Mouse (Mus musculus) adrenal gland, postnatal 25 days (tissue): ENCODE results near the gene Fabp1. TPM values are rescaled to one million over a fixed set of nuclear protein-coding genes. Genes with fewer than 3 reads are reported as not detected.

ENCODE experiments used
- DNase-seq: peaks from one replicate; pipeline ENCODE4 v3.0.0; 2021; ENCODE audit warnings: mixed read lengths
- total RNA-seq: library from RNA; stranded (reverse); gene quantifications from 2 replicates; pipeline ENCODE4 v1.2.3, GENCODE M21; 2021

Gene Fabp1
- total RNA-seq, 1 experiment from 2014 or later, result not detected

DNA sequence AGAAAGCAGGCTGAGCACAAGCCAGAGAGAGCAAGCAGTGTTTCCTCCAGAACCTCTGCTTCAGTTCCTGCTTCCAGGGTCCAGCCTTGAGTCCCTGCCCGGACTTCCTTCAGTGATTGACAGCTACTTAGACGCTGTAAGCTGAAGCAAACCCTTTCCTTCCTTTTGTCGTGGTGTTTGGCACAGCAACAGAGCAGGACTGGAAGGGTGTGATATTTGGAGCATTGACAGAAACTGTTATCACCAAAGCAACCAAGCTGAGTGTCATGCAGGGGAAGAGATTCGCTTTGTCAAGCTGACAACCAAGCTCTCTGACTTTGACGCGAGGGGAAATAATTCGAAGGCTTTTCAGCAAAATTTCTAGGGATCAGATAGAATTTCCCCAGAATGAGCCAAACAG, 12.3 kb downstream of the Fabp1 start:
- no peak for DNase-seq

GRCm38 (mm10) chr6:71212471-71212870, 12.8 kb downstream of the Fabp1 start:
- no peak for DNase-seq

DNA sequence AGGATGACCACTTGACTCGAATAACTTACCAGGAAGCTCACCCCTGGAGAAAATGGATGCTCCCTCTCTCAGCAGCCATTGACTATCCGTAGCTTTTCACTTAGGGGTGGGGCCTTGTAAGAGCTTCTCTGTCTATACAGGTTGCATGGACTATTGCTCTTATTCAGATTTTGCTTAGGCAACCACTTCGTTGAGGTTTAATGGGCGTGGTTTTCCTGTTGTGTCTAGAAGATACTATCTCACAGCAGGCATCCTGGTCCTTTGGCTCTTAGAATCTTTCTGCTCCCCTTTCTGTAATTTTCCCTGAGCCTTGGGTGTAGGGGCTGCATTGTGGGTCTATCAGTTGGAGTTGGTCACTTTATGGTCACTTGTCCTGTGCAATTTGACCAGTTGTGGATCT, 21.9 kb downstream of the Fabp1 start:
- DNase-seq, result no peak

DNA sequence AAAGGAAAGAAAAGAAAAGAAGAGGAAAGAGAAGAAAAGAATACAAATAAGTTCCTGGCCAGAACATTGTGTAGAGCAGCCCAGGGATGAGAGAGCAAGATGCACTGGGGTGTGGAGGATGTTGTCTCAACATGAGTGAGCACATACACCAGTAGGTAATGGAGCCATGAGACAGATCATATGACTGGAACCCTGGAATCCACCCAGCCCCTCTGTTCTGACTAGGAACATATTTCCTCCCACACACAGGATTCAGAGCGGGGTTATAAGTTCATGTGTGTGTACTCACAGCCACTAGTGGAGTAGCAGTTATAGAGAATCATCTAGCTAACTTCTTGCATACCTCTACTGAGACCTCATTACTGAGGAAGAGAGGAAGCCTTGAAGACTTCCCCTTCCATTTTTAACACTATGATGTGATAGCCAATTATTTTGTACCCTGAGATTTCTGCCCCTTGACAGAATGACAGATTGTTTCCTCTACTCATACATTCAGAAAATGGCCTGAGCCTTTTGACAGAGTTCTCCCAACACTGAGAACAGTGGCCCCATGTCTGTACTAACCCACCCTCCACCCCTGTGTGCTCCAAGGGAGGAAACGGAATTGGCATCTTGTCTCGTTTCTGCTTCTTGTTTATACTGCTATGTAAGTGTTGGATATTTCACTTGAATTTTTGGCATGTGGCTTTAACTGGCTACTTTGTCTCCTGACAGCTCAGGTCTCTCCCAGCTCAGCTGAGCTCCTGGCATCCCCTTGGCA, 24.7 kb downstream of the Fabp1 start:
- DNase-seq, result no peak

DNA sequence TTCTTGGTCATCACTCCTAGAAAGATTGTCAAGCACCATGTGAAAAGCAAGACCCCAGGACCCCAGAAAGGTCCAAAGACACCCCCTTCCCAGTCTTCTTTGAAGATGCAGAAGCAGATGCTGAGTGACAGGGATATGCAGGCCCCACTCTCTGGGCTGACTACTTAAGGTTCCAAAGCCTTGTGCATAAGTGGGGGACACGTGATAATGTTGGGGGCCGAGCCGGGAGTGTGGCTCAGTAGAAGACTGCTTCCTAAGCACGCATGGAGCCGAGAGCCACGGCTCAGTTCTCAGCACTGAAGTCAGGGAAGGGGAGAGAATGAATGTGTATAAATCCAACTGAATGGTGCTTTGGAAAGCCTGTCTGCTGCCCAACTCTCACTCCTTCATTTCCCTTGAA, 26.9 kb downstream of the Fabp1 start:
- DNase-seq, result no peak

DNA sequence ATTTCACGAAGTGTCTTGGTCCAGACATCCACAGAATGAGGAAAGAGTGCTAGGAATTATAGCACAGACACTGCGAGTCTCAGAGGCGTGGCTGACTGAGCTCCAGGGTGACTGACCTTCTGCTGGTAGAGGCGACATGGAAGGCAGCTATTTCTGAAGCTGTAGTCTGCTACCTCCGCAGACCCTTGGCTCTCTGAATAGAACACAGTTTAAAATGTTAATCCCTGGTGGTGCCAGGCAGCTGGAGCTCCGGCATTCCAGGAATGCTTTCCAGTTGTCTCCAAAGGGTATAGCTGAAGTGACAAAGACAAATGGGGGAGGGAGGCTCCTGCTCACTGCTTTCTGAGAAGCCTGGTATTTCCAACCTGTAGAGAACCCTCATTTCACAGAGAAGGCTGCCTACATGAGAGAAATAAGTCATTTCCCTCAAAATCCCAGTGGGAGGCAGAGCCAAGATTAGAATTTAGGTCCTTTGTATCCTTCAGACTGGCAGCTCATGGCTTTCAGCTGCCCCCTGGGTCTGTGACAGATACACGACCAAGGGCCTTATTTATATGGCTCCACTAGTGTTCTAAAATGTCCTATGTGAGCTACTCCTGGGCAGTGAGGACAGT, 27.6 kb downstream of the Fabp1 start:
- DNase-seq, result no peak

DNA sequence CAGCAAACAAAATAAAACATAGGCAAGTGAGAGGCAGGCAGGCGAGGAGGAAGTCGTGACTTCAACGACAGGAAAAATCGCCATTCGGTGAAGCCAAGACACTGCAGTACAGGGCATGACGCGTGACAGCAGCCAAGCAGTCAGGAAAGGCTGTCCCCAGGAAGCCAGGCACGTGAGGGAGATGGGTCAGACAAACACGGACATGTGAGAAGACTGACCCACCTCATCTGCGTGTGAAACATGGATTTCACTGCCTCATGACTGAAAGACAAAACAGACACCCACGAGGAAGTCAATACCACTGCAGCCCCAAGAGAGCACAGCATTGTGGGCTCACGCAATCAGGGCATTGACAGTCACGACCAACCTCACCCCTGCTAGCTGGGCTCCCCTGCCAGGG, 35.5 kb downstream of the Fabp1 start:
- no peak for DNase-seq

DNA sequence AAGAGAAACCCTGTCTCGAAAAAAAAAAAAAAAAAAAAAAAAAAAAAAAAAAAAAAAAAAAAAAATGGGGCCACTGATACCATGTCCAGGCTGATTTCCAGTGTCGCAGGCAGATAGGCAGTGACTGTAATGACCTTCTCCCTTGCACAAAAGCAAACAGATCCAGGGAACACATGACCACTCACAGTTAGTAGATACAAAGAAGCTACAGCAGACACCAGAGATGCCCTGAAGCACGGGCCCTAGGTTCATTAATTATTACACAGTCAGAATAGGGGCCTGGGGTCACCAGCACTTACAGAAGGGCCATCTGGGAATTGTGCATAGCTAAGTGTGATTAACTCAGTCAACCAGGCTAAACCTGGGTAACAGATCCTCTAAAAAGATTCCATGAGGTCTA, 36.3 kb downstream of the Fabp1 start:
- no peak for DNase-seq

- no peak for DNase-seq
Measured at GRCm38 (mm10) chr6:71236506-71236905, 36.9 kb downstream of the Fabp1 start.

DNA sequence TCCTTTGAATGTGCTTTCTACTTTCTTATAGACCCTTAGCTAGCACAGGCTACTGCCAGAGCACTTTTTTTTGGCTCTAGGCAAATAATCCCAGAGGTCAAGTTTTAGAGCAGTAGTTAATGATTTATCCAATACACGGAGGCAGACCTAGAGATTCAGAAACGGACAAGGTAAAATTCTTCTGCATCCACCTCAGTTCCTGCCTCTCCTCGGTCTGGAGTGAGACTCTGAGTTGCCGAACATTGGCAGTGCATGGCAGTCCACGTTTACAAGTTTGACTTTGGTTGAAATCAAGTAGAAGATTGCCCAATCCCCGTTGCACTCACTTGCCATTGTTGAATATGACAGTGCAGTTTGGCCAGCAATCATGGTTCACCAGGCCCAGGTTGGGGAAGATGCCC, 37.4 kb downstream of the Fabp1 start:
- no peak for DNase-seq

GRCm38 (mm10) chr6:71239069-71239750, 39.6 kb downstream of the Fabp1 start:
- no peak for DNase-seq

GRCm38 (mm10) chr6:71240831-71241230, 41.2 kb downstream of the Fabp1 start:
- DNase-seq, result no peak

DNA sequence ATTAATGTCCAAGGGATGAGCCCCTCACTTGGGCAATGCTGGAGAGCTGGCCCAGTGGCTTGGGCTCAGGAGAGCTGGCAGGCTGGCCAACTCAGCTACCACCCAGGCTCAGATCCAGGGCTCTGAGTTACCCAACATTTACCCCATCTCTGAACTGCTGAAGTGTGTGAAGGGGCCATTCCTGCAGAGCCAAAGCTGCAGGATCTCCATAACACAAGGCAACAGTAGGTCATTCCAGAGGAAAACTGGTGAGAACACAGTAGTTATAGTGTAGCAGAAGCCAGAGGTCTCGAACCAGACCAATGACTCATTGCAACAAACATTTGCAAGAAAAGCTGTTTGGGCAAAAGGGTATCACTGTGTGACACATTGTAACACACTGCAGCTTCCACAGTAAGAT, 43.2 kb downstream of the Fabp1 start:
- no peak for DNase-seq

- DNase-seq, result no peak
Measured at GRCm38 (mm10) chr6:71243258-71243657, 43.6 kb downstream of the Fabp1 start.

DNA sequence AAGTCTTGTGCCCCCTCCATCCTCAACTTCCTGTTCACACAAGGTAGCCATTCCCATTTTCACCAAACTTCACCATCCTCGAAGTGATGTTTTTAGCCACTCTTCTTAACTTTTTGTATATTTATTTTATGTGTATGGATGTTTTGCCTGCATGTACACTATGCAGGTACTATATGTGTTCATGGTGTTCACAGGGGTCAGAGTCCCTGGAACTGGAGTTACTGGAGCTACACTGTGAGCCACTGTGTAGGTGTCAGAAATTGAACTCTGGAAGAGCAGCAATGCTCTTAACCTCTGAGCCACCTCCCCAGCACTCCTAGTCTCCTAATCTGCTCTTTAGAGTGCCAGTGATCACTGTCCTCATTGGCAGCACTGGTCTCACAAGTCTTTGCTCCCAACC, 48.8 kb downstream of the Fabp1 start:
- DNase-seq, result no peak

GRCm38 (mm10) chr6:71249615-71250014, 50.0 kb downstream of the Fabp1 start:
- no peak for DNase-seq

- DNase-seq, result no peak
Measured at GRCm38 (mm10) chr6:71250951-71251350, 51.3 kb downstream of the Fabp1 start.

GRCm38 (mm10) chr6:71254456-71254855, 54.8 kb downstream of the Fabp1 start:
- no peak for DNase-seq

Other genes with a start within 250 kb of the Fabp1 start
- gene Foxi3, start 243.3 kb upstream of the Fabp1 start, total RNA-seq, result not detected in 2 replicates
- gene Thnsl2, start 55.4 kb upstream of the Fabp1 start, total RNA-seq, result 15.9 and 22.8 TPM in 2 replicates
- gene Krcc1, start 71.8 kb downstream of the Fabp1 start, total RNA-seq, result 74.3 and 76.3 TPM in 2 replicates
- 0.30 TPM in 1 of 2 replicates, not detected in the other for gene Smyd1, start 122.4 kb downstream of the Fabp1 start, total RNA-seq
- not detected in 2 replicates for gene Cd8b1, start 123.0 kb downstream of the Fabp1 start, total RNA-seq
- 0.27 TPM in 1 of 2 replicates, not detected in the other for gene Cd8a, start 173.6 kb downstream of the Fabp1 start, total RNA-seq
- 91.9 and 102 TPM in 2 replicates for gene Rmnd5a, start 240.8 kb downstream of the Fabp1 start, total RNA-seq